In genomic region chr2:129801231-129802029, GRCm38 (mm10) we compare ENCODE assay signal across 8 mouse cellular contexts. TPM values are rescaled to one million over a fixed set of nuclear protein-coding genes. Genes with fewer than 3 reads are reported as not detected.
DNase-seq lines count a peak whose midpoint lies in the region; ATAC-seq and TF ChIP-seq lines count a peak whose summit lies in the region.

No protein-coding gene starts in this region.

- 0 out of 2 replicates have a peak, but pooled peaks have one; percentile 44 for TF ChIP-seq POLR2A in embryonic fibroblast, embryonic 13.5 days (IDR thresholded peaks at IDR 0.05; ENCODE audit: low read depth, low read length)

- peak overlapping the region; percentile 81 for H3K4me2 ChIP-seq in kidney, embryonic 14.5 days (replicated peaks; ENCODE audit: low read depth, low read length)
- peak overlapping the region; percentile 67 for H3K4me2 ChIP-seq in limb, embryonic 15.5 days
- H3K4me2 ChIP-seq in midbrain, postnatal 0 days (ENCODE audit: low read depth, low read length, poor library complexity, severe bottlenecking) = peak overlapping the region; percentile 82

- no peak for TF ChIP-seq CTCF in embryonic fibroblast, embryonic 13.5 days (IDR thresholded peaks at IDR 0.05; ENCODE audit: borderline replicate concordance, insufficient read depth, low read length)
- peak; percentile 26 for TF ChIP-seq CTCF in midbrain, postnatal 0 days (IDR thresholded peaks at IDR 0.05)

- WGBS in heart, embryonic 10.5 days = under 1% methylated on average over 73 of the region's 73 CpGs
- under 1% methylated on average over 73 of the region's 73 CpGs for WGBS in kidney, embryonic 14.5 days
- under 1% methylated on average over 73 of the region's 73 CpGs for WGBS in limb, embryonic 15.5 days
- 1% methylated on average over 69 of the region's 73 CpGs for WGBS in midbrain, postnatal 0 days

- no peaks in the 10 kb centered on the region for H3K27me3 ChIP-seq in heart, embryonic 10.5 days (ENCODE audit: insufficient read depth, poor library complexity, severe bottlenecking)
- no peaks in the 10 kb centered on the region for H3K27me3 ChIP-seq in kidney, embryonic 14.5 days (ENCODE audit: control insufficient read depth, insufficient read depth, low read length)
- no peaks in the 10 kb centered on the region for H3K27me3 ChIP-seq in limb, embryonic 15.5 days
- no peaks in the 10 kb centered on the region for H3K27me3 ChIP-seq in midbrain, postnatal 0 days (ENCODE audit: insufficient read depth, low read length)

- peaks cover 32% of the 10 kb centered on the region; the same call in 1 of the 2 replicates for H3K36me3 ChIP-seq in heart, embryonic 10.5 days
- H3K36me3 ChIP-seq in kidney, embryonic 14.5 days (ENCODE audit: control insufficient read depth, insufficient read depth, low read length) = peaks cover 15% of the 10 kb centered on the region; the same call in 1 of the 2 replicates
- peaks cover 6% of the 10 kb centered on the region; the same call in 1 of the 2 replicates for H3K36me3 ChIP-seq in limb, embryonic 15.5 days
- peaks cover 7% of the 10 kb centered on the region; the same call in 1 of the 2 replicates for H3K36me3 ChIP-seq in midbrain, postnatal 0 days (ENCODE audit: insufficient read depth, low read length)

- DNase-seq in B cell, adult 2 months = peak; percentile 85 to 87
- DNase-seq in brain, adult 2 months (ENCODE audit: low read depth, low spot score) = peak; percentile 96
- peak; percentile 91 for DNase-seq in heart, embryonic 10.5 days (ENCODE audit: low spot score)
- DNase-seq in midbrain, postnatal 0 days (ENCODE audit: low spot score) = peak; percentile 88
- DNase-seq in spleen, postnatal 10 days (ENCODE audit: low spot score in 2 of 2) = peak; percentile 90 to 96

- H3K4me1 ChIP-seq in embryonic fibroblast, embryonic 13.5 days (ENCODE audit: control insufficient read depth, insufficient read depth, low read length) = no peaks in the 10 kb centered on the region; the same call in none of the 2 replicates
- peaks cover 26% of the 10 kb centered on the region for H3K4me1 ChIP-seq in heart, embryonic 10.5 days
- peaks cover 17% of the 10 kb centered on the region for H3K4me1 ChIP-seq in kidney, embryonic 14.5 days (ENCODE audit: control insufficient read depth, insufficient read depth, low read length)
- peaks cover 25% of the 10 kb centered on the region for H3K4me1 ChIP-seq in limb, embryonic 15.5 days
- H3K4me1 ChIP-seq in midbrain, postnatal 0 days (ENCODE audit: insufficient read depth, low read length) = peaks cover 14% of the 10 kb centered on the region; the same call in 1 of the 2 replicates

- peak overlapping the region; percentile 91 for H3K9ac ChIP-seq in kidney, embryonic 14.5 days (ENCODE audit: low read depth, low read length)
- H3K9ac ChIP-seq in limb, embryonic 15.5 days = peak overlapping the region; percentile 88
- peak overlapping the region; percentile 93 for H3K9ac ChIP-seq in midbrain, postnatal 0 days (replicated peaks; ENCODE audit: low read length, poor library complexity, severe bottlenecking)

- no peaks in the 10 kb centered on the region for H3K9me3 ChIP-seq in heart, embryonic 10.5 days
- H3K9me3 ChIP-seq in kidney, embryonic 14.5 days (ENCODE audit: control insufficient read depth, low read length) = no peaks in the 10 kb centered on the region
- no peaks in the 10 kb centered on the region for H3K9me3 ChIP-seq in limb, embryonic 15.5 days
- no peaks in the 10 kb centered on the region for H3K9me3 ChIP-seq in midbrain, postnatal 0 days (ENCODE audit: low read length)

- peak; percentile 82 for ATAC-seq in kidney, embryonic 14.5 days (ENCODE audit: low FRiP score, low TSS enrichment)
- peak; percentile 83 for ATAC-seq in limb, embryonic 15.5 days (ENCODE audit: insufficient number of reproducible peaks, low FRiP score, low TSS enrichment, low read depth)
- ATAC-seq in midbrain, postnatal 0 days (ENCODE audit: low FRiP score) = peak; percentile 86

- H3K4me3 ChIP-seq in embryonic fibroblast, embryonic 13.5 days (ENCODE audit: insufficient read depth, low read length) = peak overlapping the region; percentile 87
- H3K4me3 ChIP-seq in heart, embryonic 10.5 days = peak overlapping the region; percentile 96
- H3K4me3 ChIP-seq in kidney, embryonic 14.5 days (ENCODE audit: low read length) = peak overlapping the region; percentile 76
- peak overlapping the region; percentile 83 for H3K4me3 ChIP-seq in limb, embryonic 15.5 days
- peak overlapping the region; percentile 98 for H3K4me3 ChIP-seq in midbrain, postnatal 0 days (ENCODE audit: low read depth, low read length)

- H3K27ac ChIP-seq in embryonic fibroblast, embryonic 13.5 days (ENCODE audit: insufficient read depth, low read length) = peak overlapping the region; percentile 98
- peak overlapping the region; percentile 97 for H3K27ac ChIP-seq in heart, embryonic 10.5 days
- peak overlapping the region; percentile 91 for H3K27ac ChIP-seq in kidney, embryonic 14.5 days (ENCODE audit: low read depth, low read length)
- peak overlapping the region; percentile 98 for H3K27ac ChIP-seq in limb, embryonic 15.5 days
- H3K27ac ChIP-seq in midbrain, postnatal 0 days (ENCODE audit: low read depth, low read length) = peak overlapping the region; percentile 91

RNA-seq across cellular contexts. Expression of gene Stk35, which starts 1.1 kb away (rescaled TPM):
- 17.4 and 18.4 TPM in 2 replicates for polyA plus RNA-seq in embryonic fibroblast, embryonic 13.5 days (2011; ENCODE audit: insufficient read length, low read depth, missing spikeins)
- 9.9 and 16.5 TPM in 2 replicates for polyA plus RNA-seq in heart, embryonic 10.5 days (2016; fragmentation: Nextera tagmentation; extraction: Ambion mirVana)
- polyA plus RNA-seq in kidney, embryonic 14.5 days (2014; fragmentation: Nextera tagmentation; extraction: Ambion mirVana) = 8.7 and 16.4 TPM in 2 replicates
- polyA plus RNA-seq in limb, embryonic 15.5 days (2015; fragmentation: Nextera tagmentation; extraction: Ambion mirVana) = 8.7 and 10.0 TPM in 2 replicates
- total RNA-seq in midbrain, postnatal 0 days (2014; rRNA removed) = 16.1 and 19.1 TPM in 2 replicates
- 4.7 and 5.6 TPM in 2 replicates for polyA plus RNA-seq in midbrain, postnatal 0 days (2015; fragmentation: Nextera tagmentation; extraction: Ambion mirVana)

Comparison
In these comparisons a context has a peak if more than half of its experiments do, and no peak if none do; other contexts are left out.
1. Peak in every context shown above with its lines: DNase-seq, ATAC-seq, H3K4me3 ChIP-seq and H3K27ac ChIP-seq.